Mouse (Mus musculus): ENCODE results near the gene Hes6. TPM values are rescaled to one million over a fixed set of nuclear protein-coding genes. Genes with fewer than 3 reads are reported as not detected.

Hes6 gene
- polyA plus RNA-seq, 1 experiment, result 5.1 TPM

GRCm38 (mm10) chr1:91451547-91452084, 37.8 kb upstream of the Hes6 start:
- TF ChIP-seq POLR2A (IDR thresholded peaks at IDR 0.05; ENCODE audit: control insufficient read depth, low read depth, low read length) (no peak), CTCF (IDR thresholded peaks at IDR 0.05; ENCODE audit: control insufficient read depth, insufficient read depth, insufficient replicate concordance, low read depth, low read length) (no peak)
- Histone ChIP-seq H3K27ac (ENCODE audit: control insufficient read depth, insufficient read depth, low read depth, low read length) (no peak overlapping the region), H3K4me3 (ENCODE audit: control insufficient read depth, low read depth, low read length) (no peak overlapping the region)

GRCm38 (mm10) chr1:91450851-91451250, 37.0 kb upstream of the Hes6 start:
- H3K4me1 ChIP-seq (ENCODE audit: control insufficient read depth, insufficient read depth, low read length), result no peaks in the 10 kb centered on the region; the same call in 1 of the 2 replicates
- no peaks in the 10 kb centered on the region for H3K27me3 ChIP-seq (ENCODE audit: control insufficient read depth, insufficient read depth, low read length)
- no peak overlapping the region for H3K27ac ChIP-seq (ENCODE audit: control insufficient read depth, insufficient read depth, low read depth, low read length)
- no peaks in the 10 kb centered on the region for H3K36me3 ChIP-seq (ENCODE audit: control insufficient read depth, insufficient read depth, low read length)
- no peak overlapping the region for H3K4me3 ChIP-seq (ENCODE audit: control insufficient read depth, low read depth, low read length)
- TF ChIP-seq CTCF (IDR thresholded peaks at IDR 0.05; ENCODE audit: control insufficient read depth, insufficient read depth, insufficient replicate concordance, low read depth, low read length) (no peak), POLR2A (IDR thresholded peaks at IDR 0.05; ENCODE audit: control insufficient read depth, low read depth, low read length) (no peak)

More at GRCm38 (mm10) chr1:91451547-91452084, 37.8 kb upstream of the Hes6 start:
- no peaks in the 10 kb centered on the region for H3K36me3 ChIP-seq (ENCODE audit: control insufficient read depth, insufficient read depth, low read length)
- no peaks in the 10 kb centered on the region for H3K27me3 ChIP-seq (ENCODE audit: control insufficient read depth, insufficient read depth, low read length)
- no peaks in the 10 kb centered on the region; the same call in none of the 2 replicates for H3K4me1 ChIP-seq (ENCODE audit: control insufficient read depth, insufficient read depth, low read length)

GRCm38 (mm10) chr1:91448688-91449087, 34.9 kb upstream of the Hes6 start:
- H3K36me3 ChIP-seq (ENCODE audit: control insufficient read depth, insufficient read depth, low read length), result peaks cover 2% of the 10 kb centered on the region; the same call in 1 of the 2 replicates
- no peaks in the 10 kb centered on the region; the same call in 1 of the 2 replicates for H3K4me1 ChIP-seq (ENCODE audit: control insufficient read depth, insufficient read depth, low read length)
- no peaks in the 10 kb centered on the region for H3K27me3 ChIP-seq (ENCODE audit: control insufficient read depth, insufficient read depth, low read length)
- H3K27ac ChIP-seq (ENCODE audit: control insufficient read depth, insufficient read depth, low read depth, low read length), result no peak overlapping the region
- no peak overlapping the region for H3K4me3 ChIP-seq (ENCODE audit: control insufficient read depth, low read depth, low read length)
- no peak for TF ChIP-seq POLR2A (IDR thresholded peaks at IDR 0.05; ENCODE audit: control insufficient read depth, low read depth, low read length)
- no peak for TF ChIP-seq CTCF (IDR thresholded peaks at IDR 0.05; ENCODE audit: control insufficient read depth, insufficient read depth, insufficient replicate concordance, low read depth, low read length)

- no peaks in the 10 kb centered on the region for H3K27me3 ChIP-seq (ENCODE audit: control insufficient read depth, insufficient read depth, low read length)
- TF ChIP-seq CTCF (IDR thresholded peaks at IDR 0.05; ENCODE audit: control insufficient read depth, insufficient read depth, insufficient replicate concordance, low read depth, low read length) (no peak), POLR2A (IDR thresholded peaks at IDR 0.05; ENCODE audit: control insufficient read depth, low read depth, low read length) (no peak)
- H3K4me1 ChIP-seq (ENCODE audit: control insufficient read depth, insufficient read depth, low read length), result no peaks in the 10 kb centered on the region; the same call in 1 of the 2 replicates
- peaks cover 2% of the 10 kb centered on the region; the same call in 1 of the 2 replicates for H3K36me3 ChIP-seq (ENCODE audit: control insufficient read depth, insufficient read depth, low read length)
- no peak overlapping the region for H3K4me3 ChIP-seq (ENCODE audit: control insufficient read depth, low read depth, low read length)
- H3K27ac ChIP-seq (ENCODE audit: control insufficient read depth, insufficient read depth, low read depth, low read length), result no peak overlapping the region; the same call in 1 of the 2 replicates
Measured at GRCm38 (mm10) chr1:91446511-91446910, 32.7 kb upstream of the Hes6 start.

- Histone ChIP-seq H3K4me3 (ENCODE audit: control insufficient read depth, low read depth, low read length) (no peak overlapping the region), H3K27ac (ENCODE audit: control insufficient read depth, insufficient read depth, low read depth, low read length) (no peak overlapping the region; the same call in 1 of the 2 replicates), H3K27me3 (ENCODE audit: control insufficient read depth, insufficient read depth, low read length) (no peaks in the 10 kb centered on the region), H3K36me3 (ENCODE audit: control insufficient read depth, insufficient read depth, low read length) (peaks cover 2% of the 10 kb centered on the region; the same call in 1 of the 2 replicates), H3K4me1 (ENCODE audit: control insufficient read depth, insufficient read depth, low read length) (no peaks in the 10 kb centered on the region; the same call in 1 of the 2 replicates)
- no peak for TF ChIP-seq POLR2A (IDR thresholded peaks at IDR 0.05; ENCODE audit: control insufficient read depth, low read depth, low read length)
- TF ChIP-seq CTCF (IDR thresholded peaks at IDR 0.05; ENCODE audit: control insufficient read depth, insufficient read depth, insufficient replicate concordance, low read depth, low read length), result no peak
Measured at GRCm38 (mm10) chr1:91446060-91446459, 32.2 kb upstream of the Hes6 start.

GRCm38 (mm10) chr1:91444841-91445830, 31.3 kb upstream of the Hes6 start:
- no peak overlapping the region for H3K27ac ChIP-seq (ENCODE audit: control insufficient read depth, insufficient read depth, low read depth, low read length)
- no peak overlapping the region for H3K4me3 ChIP-seq (ENCODE audit: control insufficient read depth, low read depth, low read length)
- no peaks in the 10 kb centered on the region for H3K27me3 ChIP-seq (ENCODE audit: control insufficient read depth, insufficient read depth, low read length)
- H3K36me3 ChIP-seq (ENCODE audit: control insufficient read depth, insufficient read depth, low read length), result peaks cover 2% of the 10 kb centered on the region; the same call in 1 of the 2 replicates
- TF ChIP-seq POLR2A (IDR thresholded peaks at IDR 0.05; ENCODE audit: control insufficient read depth, low read depth, low read length) (no peak), CTCF (IDR thresholded peaks at IDR 0.05; ENCODE audit: control insufficient read depth, insufficient read depth, insufficient replicate concordance, low read depth, low read length) (no peak)
- H3K4me1 ChIP-seq (ENCODE audit: control insufficient read depth, insufficient read depth, low read length), result no peaks in the 10 kb centered on the region; the same call in 1 of the 2 replicates
